Mouse (Mus musculus) kidney, postnatal 4 days (tissue): ENCODE results near the gene D13Ertd608e.
"Not testable (repeated sequence)": the region's sequence is repeated elsewhere in the genome, so short reads cannot be mapped to it uniquely, and the experiment has no call there.

Experiments used
- DNase-seq, 2 experiments: peaks; one replicate each; pipeline ENCODE4 v3.0.0; 2021; ENCODE audit warnings: mixed read lengths in 2 of 2

D13Ertd608e gene

DNA sequence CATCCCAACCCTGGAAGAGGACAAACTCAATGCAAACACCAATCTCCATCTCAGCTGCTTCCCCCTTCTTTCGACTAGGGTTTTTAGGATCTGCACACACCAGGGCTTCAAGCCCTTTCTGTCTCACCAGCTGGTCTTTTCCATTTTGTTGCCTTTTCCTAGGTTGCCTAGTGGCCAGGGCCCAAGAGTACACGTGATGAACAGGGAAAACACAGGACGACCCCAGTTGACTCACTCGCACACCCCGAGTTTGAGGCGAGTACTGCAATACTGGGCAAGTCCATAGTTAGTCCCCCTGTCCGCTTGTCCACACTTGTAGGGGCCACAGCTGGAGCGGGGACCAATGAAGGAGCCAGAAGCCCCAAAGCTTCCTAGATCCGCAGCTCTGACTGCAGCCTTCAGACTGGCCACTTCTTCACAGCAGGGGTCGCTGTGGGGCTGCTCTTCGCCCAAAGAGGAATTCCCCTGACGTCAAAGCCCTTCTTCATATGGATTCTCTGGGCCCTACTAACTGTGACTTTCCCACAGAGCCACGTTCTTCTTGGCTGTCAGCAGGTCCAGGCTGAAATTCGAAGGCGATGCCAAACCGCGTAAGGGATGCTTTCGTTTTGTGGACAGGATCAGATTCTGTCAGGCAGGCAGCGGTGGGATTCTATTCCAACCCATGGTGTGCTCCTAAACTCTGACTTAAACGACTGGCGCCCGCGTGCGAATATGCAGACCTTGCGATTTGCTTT lies at the start of gene D13Ertd608e:
Gene D13Ertd608e (plus strand): TSS at position 687 of the 737 bp plus-strand sequence.
- peak; percentile 61 to 69 for DNase-seq

DNA sequence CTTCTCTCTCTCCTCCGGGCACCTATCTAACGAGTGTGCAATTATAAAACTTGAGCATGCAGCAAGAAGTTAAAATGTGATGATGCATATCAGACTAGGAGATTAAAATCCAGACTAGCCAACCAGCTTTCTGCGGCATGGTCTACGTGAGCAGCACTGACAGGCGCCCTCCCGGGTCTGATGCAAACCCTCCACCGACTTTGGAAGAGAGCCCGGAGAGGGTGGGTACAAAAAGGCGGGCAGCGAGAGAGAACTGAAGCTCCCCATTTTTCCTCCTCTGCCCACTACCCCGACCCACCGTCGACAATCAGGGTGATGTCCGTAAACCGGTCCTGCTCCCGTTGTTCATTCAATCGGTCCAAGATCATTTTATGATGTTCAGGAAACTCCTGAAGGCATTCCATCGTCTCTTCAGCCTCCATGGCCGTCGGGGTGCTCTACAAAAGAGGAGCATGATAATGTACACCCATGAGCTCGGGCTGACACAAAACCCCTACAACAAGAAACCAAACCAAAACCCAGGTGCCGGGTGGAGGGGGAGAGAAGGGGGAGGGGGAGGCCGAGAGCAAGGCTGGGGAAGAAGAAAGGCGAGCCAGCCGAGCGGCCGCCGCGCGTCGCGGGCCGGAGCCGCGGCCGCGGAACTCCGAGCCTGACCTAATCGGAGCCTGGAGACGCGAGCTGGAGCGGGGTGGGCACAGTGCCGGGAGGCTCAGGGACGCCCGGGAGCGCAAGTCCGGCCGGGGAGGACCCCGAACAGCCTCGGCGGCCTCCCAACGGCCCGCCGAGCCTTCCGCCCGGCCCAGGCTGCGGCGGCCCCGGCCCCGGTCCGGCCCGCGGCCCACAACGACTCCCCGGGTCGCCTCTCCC lies 45.7 kb upstream of the D13Ertd608e start:
- DNase-seq = peak; percentile 76 to 86

DNA sequence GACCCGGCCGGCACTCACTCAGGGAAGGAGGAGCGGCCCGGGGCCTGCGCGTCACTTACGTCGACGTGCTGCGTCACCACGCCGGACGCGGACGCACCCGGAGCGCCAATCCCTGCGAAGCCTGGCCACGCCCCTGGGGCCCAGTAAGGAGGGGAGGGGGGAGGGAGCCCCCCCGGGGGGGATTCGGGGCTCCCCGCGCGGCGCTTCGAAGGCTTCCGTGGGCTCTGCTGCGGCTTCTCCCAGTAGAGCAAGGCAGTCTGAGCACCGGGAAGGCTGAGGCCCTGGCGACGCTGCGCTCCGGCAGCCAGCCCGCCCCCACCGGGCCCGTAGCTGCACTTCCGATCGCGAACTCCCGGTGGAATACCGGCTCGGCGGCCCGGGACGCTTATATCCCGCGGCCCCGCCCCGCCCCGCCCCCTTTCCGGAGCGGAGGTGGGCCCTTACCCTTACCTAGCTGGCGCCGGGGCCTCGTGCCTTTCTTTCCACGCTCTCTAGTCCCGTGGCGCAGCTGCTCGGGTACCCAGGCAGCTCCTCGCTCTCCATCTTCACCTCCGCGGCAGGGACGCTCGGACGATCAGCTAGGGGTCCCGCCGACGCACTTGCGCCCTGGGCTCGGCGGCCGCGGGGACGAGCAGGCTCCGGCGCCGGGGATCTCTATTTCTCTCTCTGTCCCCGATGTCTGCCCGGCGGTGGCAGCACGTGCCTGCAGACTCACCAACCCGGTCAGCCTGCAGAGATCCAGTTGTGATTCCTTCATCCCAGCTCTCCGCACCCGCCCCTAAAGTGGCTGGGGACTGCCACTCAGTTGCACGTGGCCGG lies 44.8 kb upstream of the D13Ertd608e start, which contains the start of gene Zfp131:
Gene Zfp131 (minus strand): TSS at position 129 of the 819 bp plus-strand sequence.
- peak; percentile 96 to 98 for DNase-seq

DNA sequence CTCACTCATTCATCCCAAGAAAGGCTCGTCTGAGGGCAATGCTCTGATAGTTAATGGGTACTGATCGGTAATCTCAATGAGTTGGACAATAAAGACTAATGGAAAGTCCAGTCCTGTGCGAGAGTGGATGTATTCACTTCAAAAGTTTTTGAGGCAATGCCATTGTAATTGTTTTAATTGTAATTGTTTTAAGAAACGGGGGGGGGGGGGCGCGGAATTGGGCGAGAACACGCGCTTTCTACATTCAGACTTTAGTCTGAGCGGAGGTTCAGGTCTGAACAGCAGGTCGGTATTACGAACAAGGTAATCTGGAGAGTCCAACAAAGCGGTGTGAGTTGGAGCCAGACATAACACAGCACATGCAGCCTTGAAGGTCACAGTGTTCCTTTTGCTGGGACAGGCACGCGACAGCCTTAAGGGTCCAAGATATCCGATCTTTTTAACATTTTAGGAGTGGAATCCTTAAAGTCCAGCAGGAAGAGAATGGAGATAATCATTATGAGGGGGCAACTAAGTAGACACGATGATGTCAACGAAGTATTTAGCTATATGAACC lies 44.1 kb upstream of the D13Ertd608e start:
- peak in 1 of 2 experiments; percentile 14 for DNase-seq

DNA sequence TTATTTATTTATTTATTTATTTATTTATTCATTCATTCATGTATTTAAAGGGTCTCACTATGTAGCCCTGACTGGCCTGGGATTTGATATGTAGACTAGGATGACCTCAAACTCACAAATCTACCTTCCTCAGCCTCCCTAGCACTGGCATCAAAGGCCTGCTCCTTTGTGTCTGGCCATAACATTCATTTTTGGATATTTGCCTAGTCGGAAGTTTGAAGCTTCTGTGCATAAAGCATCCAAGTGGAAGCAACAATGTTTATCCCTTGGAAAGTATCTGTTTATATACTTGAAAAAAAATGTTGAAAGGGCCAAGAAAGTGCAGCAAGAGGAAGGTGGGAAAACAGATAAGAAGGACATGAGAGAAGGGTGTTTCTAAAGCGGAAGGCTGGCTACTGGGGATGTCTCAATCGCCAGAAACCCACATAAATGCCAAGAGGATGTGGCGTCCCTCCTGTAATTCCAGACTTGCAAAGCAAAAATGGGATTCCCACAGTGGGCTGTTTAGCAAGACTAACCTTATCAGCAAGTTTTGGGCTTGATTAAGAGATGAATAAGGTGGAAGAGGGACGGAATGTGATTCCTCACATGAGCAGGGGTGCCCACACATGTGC lies 42.9 kb upstream of the D13Ertd608e start:
- DNase-seq = no peak

DNA sequence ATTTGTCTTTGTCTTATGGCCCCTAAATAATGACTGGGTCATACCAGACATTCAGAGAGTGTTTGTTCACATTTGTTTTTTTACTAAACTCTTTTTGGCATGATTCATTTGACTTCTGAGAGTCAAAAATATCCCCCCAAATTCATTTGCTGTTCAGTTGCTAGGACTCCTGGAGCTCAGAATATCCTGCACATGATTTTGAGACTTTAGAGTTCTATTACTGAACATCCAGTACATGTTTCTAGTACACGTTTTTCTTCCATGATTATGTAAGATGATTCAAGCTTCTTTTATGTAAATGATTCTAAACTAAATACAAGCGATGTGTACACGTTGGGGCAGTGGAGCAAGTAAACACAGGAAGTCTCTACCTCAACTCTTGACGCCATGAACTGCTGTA lies 38.1 kb upstream of the D13Ertd608e start:
- no peak for DNase-seq

DNA sequence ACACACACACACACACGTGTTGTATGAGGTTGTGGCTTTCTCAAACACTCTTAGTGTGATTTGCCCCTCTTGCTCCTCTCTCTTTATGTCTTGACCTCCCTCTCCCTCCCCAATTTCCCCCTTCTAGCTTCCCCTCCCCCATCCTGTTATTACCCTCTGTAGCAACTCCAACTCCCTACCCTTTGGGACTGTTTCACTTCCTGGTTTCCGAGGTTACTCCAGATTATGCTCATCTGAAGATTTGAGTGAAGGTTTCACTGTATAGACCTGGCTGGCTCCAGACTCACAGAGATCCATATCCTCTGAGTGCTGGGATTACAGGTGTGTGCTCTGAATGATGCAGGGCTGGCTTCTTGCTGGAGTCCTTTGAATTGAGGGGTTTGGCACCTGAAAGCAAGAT lies 26.9 kb upstream of the D13Ertd608e start:
- no peak for DNase-seq

DNA sequence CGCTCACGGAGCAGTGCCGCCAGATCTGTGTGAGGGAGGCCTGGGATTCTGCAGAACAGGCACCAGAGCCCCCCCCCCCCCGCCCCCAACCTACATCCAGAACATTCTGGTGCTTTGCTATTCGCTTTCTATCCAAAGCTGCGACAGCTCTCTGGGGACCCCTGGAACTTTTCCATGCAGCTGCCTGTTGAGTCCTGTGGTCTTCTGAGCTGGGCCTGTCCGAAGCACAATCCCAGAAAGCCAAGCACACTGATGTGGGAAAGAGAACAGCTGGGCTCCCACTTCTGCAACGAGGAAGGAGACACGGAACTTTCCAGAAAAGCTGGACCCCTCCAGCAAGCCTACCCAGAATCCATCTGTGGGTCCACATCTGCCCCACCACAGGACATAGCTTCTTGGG lies 25.8 kb upstream of the D13Ertd608e start:
- DNase-seq = peak; percentile 10 to 37

DNA sequence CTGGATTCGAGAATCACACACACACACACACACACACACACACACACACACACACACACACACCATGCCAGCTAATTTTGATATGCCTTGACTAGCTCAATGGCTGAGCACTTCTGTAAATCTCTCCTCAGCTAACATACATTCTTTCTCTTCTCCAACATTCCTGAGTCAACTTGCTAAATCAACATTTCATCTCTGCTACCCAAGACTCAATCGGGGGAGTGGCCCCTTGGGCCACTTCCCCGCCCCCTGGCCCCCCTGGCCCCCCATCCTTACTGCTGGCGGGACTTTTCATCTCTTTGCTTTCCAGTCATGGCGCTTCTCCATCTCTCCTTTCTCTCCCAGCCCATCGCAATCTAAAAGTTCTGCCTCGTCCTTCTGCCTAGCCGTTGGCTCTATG lies 19.0 kb upstream of the D13Ertd608e start:
- no peak for DNase-seq

DNA sequence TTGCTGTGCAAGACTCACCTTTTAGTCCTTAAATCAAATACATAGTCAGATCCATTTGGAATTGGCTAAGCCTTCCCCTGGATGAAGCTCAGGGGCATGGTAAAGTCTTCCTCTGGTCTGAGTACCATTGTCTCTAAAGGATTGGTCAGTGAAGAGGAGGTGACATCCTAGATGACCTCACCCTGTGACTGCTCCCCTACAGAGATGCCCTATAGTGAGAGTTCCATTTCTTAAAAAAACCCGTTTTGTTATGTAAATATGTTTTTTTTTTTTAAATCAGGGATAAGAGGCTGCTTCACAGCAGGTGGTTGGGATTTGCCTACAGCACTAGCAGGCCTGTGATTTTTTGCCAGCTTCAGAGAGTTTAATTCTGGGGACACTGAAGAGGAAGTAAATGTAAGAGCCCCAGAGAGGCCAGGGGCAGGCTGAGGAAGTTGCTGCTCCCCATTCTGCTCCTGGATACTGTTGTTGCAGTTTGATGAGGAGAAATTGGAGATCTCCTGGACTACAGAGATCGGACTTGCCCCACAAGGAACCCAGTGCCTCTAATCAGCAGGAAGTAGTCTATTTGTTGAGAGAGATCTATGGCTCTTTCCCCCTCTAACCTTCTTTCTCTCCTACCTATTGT lies 18.1 kb upstream of the D13Ertd608e start:
- no peak for DNase-seq

DNA sequence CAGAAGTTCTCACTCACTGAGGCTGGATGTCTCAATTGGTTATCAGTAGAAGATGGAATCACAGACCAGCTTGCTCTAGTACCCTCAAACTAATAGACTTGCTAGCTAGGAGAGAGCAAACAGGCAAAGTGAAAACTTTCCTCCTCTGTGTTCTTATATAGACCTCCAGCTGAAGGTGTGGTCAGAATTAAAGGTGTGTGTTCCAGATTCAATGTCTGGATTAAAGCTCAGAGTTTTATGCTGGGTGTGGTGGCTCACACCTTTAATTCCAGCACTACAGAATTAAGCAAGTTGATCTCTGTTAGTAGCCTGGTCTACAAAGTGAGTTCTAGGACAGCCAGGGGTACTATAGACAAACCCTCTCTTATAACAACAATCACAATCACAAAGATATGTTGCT lies 5.7 kb upstream of the D13Ertd608e start, which contains the start of gene AF067063:
Gene AF067063 (minus strand): TSS at position 101 of the 400 bp plus-strand sequence.
- DNase-seq = not testable (repeated sequence)

DNA sequence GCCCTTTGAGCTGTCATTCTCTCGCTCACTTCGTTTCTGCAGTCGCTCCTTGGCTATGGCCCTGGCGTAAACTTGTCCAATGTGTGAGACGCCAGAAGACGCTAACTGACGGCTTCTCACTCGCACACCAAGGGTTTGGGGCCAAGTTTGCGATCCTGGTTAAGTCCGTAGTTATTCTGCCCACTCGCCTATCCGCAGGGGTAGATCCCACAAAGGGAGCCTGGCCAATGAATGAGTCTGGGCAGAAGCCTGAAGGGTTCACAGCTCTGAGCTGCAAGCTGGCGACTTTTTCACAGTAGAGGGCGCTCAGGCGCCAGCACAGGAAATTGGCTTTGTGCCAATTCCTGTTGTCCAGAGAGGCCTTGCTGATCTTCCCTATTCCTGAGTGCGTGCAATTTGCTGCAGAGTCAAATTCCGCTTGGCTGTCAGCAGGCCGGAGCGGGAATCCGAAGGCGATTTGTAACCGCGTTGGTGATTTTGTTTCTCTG lies 562 bp downstream of the D13Ertd608e start:
- DNase-seq = peak in 1 of 2 experiments; percentile 15

DNA sequence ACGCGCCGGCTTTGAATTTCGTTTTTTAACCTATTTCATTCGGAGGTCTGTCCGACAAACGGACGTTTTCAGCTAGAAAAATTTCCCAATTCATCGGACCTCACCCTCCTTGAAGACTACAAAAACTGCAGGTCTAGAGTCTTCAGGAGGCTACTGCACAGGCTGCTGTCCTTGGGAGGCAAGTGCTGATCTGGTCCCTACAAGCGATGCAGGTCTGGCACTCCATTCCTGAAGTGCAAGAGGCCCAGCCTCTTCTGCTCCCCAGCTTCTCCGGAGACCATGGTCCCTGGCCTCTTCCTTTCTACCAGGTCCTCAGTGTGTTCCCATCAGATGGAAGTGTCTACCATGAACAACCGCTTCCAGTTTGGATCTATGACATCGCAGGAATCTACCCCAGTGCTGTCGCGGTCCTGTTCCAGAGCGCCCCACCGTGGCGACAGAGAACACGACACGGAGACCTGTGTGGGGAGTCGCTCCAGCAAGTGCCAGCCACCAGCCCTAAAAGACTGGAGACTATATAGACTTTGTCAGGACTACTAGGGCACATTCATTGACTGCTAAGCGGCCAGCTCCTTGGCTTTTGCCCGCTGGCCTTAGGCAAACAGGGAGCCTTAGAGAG lies 2.0 kb downstream of the D13Ertd608e start:
- DNase-seq = peak; percentile 29 to 55

DNA sequence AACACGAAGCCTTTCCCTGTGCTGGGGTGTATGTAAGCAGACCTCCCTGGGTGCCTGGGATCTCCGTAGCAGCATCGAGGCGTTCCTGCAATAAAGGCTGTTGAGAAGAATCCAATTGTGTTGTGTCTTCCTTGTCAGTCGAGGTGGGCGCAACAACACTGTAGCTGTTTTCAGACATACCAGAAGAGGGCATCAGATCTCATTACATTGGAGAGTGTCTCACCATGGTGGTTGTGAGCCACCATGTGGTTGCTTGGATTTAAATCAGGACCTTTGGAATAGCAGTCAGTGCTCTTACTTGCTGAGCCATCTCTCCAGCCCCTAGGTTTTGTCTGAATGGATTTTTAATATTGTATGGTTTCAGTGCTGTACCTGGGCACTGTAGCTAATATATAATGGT lies 4.2 kb downstream of the D13Ertd608e start:
- peak in 1 of 2 experiments; percentile 3 for DNase-seq

DNA sequence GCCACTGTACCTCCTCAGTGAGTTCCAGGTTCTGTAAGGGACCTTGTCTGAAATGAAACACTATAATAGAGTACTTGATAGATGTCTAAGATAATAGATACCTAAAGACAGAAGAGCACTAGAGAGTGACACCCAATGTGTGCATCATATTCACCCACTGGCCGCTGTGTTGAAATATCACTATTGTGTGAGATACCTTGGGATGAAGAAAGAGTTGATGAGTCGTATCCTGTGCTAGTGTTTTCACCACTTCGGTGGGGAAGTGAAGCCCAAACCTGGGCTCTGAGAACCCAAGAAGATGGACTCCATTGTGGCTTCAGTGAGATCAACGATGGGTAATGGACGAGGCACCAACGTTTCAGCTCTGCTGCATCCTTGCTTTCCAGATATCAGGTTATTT lies 26.6 kb downstream of the D13Ertd608e start:
- DNase-seq = not testable (repeated sequence)

DNA sequence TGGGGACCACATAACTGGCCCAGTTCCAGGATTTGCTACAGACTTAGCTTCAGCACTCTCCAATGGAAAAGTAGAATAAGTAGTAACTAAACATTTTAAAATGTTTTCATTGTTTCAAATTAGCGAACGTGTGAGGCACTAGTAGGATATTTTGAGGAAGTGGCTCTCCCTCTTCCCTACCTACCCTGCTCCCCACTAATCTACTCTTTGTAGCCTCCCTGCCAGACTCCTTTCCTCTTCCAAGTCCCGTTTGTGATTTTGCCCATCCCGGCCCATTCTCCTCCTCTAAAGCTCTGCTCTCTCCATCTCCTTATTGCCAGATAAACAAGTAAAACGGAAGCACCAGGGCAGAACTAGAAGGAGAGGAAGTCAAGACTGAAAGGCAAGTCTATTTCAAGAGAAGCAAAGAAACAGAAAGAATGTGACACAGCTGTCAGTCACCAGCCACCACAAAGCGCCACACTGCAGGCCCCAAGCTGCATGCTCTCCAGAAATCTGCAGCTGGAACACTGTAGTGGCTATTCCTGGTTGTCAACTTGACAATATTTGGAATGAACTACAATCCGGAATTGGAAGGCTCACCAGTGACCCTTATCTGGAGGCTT lies 28.7 kb downstream of the D13Ertd608e start:
- DNase-seq = not testable (repeated sequence)

DNA sequence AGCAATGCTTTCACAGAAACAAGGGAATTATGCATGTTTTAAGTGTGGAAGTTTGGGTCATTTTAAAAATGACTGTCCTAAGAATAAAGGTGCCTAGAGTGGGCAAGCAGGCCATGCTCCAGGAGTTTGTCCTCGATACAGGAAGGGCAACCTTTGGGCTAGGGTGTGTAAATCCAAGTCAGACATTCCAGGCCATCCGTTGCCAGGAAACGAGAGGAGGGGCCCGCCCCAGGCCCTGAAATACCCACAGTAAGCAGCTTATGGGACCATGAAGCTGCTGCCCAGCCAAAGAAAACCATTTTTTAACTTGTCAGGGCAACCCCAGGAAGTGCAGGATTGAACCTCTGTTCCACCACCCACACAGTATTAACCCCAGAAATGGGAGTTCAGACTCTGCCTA lies 51.1 kb downstream of the D13Ertd608e start:
- peak; percentile 5 to 12 for DNase-seq

DNA sequence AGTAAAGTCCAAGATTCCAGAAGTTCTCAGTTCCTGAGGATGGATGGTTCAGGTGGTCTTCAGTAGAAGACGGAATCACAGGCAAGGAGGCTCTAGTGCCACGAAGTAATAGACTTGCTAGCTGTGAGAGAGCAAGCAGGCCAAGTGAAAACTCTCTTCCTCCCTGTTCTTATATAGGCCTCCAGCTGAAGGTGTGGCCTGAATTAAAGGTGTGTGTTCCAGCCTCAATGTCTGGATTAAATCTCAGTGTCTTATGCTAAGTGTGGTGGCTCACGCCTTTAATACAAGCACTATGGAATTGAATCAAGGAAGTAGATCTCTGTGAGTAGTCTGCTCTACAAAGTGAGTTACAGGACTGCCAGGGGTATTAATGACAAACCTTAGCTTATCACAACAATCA lies 58.9 kb downstream of the D13Ertd608e start, which contains the start of gene Tcstv1:
Gene Tcstv1 (minus strand): TSS at position 101 of the 400 bp plus-strand sequence.
- DNase-seq = not testable (repeated sequence)
